Mouse (Mus musculus) thymus, postnatal 36 days (tissue): ENCODE results near the gene Cyp2c67.
"Not testable (repeated sequence)": the region's sequence is repeated elsewhere in the genome, so short reads cannot be mapped to it uniquely, and the experiment has no call there.

Experiments used
- DNase-seq, 2 experiments: peaks; one replicate each; pipeline ENCODE4 v3.0.0; 2022; ENCODE audit warnings: mixed read lengths in 2 of 2

Cyp2c67 gene

DNA sequence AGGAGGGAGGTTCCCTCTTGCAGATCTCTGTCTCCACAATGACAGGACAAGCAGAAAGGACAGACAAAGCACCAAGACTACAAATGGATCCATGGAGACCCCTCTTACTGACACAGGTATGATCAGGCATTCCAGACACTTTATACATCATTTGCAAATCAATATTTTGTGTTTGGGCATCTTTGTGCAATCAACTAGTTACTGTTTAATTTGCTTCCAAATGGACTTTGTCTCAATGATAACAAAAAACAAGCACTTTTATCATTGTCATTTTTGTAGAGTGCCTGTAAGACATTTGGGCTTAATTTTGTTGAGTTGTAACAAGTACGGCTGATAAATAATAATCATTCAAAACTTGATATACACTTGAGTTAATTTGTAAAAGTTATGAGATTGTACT, at the start of gene Cyp2c67:
Gene Cyp2c67, minus strand, starts transcription at position 114 of the 400 bp plus-strand sequence.
- no peak for DNase-seq

- not testable (repeated sequence) for DNase-seq
Observed at GRCm38 (mm10) chr19:39665650-39666049, 16.8 kb upstream of the Cyp2c67 start.

- DNase-seq: no peak
Observed at GRCm38 (mm10) chr19:39652381-39652780, 3.5 kb upstream of the Cyp2c67 start.

- no peak for DNase-seq
Observed at GRCm38 (mm10) chr19:39647519-39647918, 1.3 kb downstream of the Cyp2c67 start.

- DNase-seq: not testable (repeated sequence)
Observed at GRCm38 (mm10) chr19:39644551-39644950, 4.3 kb downstream of the Cyp2c67 start.
